Comparison of ENCODE assay signal across 14 mouse cellular contexts in genomic region chr9:22119543-22119942, GRCm38 (mm10). TPM values are rescaled to one million over a fixed set of nuclear protein-coding genes. Genes with fewer than 3 reads are reported as not detected.
DNase-seq lines count a peak whose midpoint lies in the region; ATAC-seq and TF ChIP-seq lines count a peak whose summit lies in the region.
"Had no signal": no experiment of that assay in that cellular context is flagged by ENCODE, and none has a peak within 500 bp of the region (broad histone marks: within the 10 kb centered on the region; RNA-seq: fewer than 3 reads in every experiment).

No protein-coding gene starts in this region.

- no peak for TF ChIP-seq CTCF in layer of hippocampus, adult 2 months (conservative IDR thresholded peaks at IDR 0.05)
- no peak for TF ChIP-seq CTCF in bone marrow, adult 2 months (IDR thresholded peaks at IDR 0.05; ENCODE audit: control insufficient read depth, insufficient read depth, low read length)

- no peak overlapping the region for H3K4me2 ChIP-seq in forebrain, embryonic 11.5 days (ENCODE audit: low read depth, low read length, severe bottlenecking)
- H3K4me2 ChIP-seq: lung, embryonic 14.5 days; midbrain, embryonic 11.5 days had no signal

- no peak overlapping the region for H3K4me3 ChIP-seq in layer of hippocampus, adult 2 months
- H3K4me3 ChIP-seq in bone marrow, adult 2 months (replicated peaks; ENCODE audit: control insufficient read depth, low read depth, low read length) = no peak overlapping the region
- H3K4me3 ChIP-seq in forebrain, embryonic 11.5 days (ENCODE audit: low read depth, low read length) = no peak overlapping the region
- H3K4me3 ChIP-seq: heart, embryonic 10.5 days had no signal

- ATAC-seq in megakaryocyte, adult 5-6 weeks (ENCODE audit: poor library complexity, severe bottlenecking) = peak; percentile 42
- no peak for ATAC-seq in forebrain, embryonic 11.5 days (replicated peaks; ENCODE audit: low FRiP score)
- ATAC-seq: forebrain, embryonic 16.5 days had no signal

- peaks cover 24% of the 10 kb centered on the region for H3K4me1 ChIP-seq in bone marrow, adult 2 months (ENCODE audit: control insufficient read depth, insufficient read depth, low read length)
- peaks cover 5% of the 10 kb centered on the region for H3K4me1 ChIP-seq in forebrain, embryonic 11.5 days (replicated peaks; ENCODE audit: control insufficient read depth, insufficient read depth, low read length)

- peak in 1 of 2 experiments; percentile 29 for DNase-seq in layer of hippocampus, adult 2 months (ENCODE audit: low spot score in 2 of 2)
- no peak for DNase-seq in layer of hippocampus, postnatal 25 days (ENCODE audit: extremely low spot score in 1 of 2, low spot score in 1 of 2)
- DNase-seq in Muller cell, postnatal 12 days (ENCODE audit: inconsistent ontology term) = peak; percentile 13
- DNase-seq in forebrain, embryonic 11.5 days (ENCODE audit: low spot score) = no peak
- DNase-seq in gastrocnemius, postnatal 14 days = no peak
- DNase-seq: kidney, adult 11 months; lung, embryonic 14.5 days had no signal

- H3K27ac ChIP-seq in layer of hippocampus, adult 2 months = peak overlapping the region; percentile 55; the same call in 1 of the 2 replicates
- H3K27ac ChIP-seq in bone marrow, adult 2 months (ENCODE audit: control insufficient read depth, insufficient read depth, low read depth, low read length, poor library complexity) = peak overlapping the region; percentile 15
- H3K27ac ChIP-seq in forebrain, embryonic 11.5 days (ENCODE audit: low read depth, low read length) = no peak overlapping the region
- H3K27ac ChIP-seq: heart, embryonic 10.5 days had no signal

- intact Hi-C loops in gastrocnemius, postnatal 14 days (cut with DNase I; ENCODE audit: low total_unique reads) = no loop called here

- no peak for TF ChIP-seq POLR2A in bone marrow, adult 2 months (IDR thresholded peaks at IDR 0.05; ENCODE audit: borderline replicate concordance, control insufficient read depth, low read depth, low read length)

- no peaks in the 10 kb centered on the region for H3K36me3 ChIP-seq in forebrain, embryonic 11.5 days (ENCODE audit: control insufficient read depth, insufficient read depth, low read length)

- no peaks in the 10 kb centered on the region for H3K9me3 ChIP-seq in forebrain, embryonic 11.5 days (ENCODE audit: control insufficient read depth, low read length)
- H3K9me3 ChIP-seq: heart, embryonic 10.5 days had no signal

- H3K9ac ChIP-seq in forebrain, embryonic 11.5 days (ENCODE audit: low read length) = no peak overlapping the region
- H3K9ac ChIP-seq: lung, embryonic 14.5 days had no signal

- H3K27me3 ChIP-seq in forebrain, embryonic 11.5 days (ENCODE audit: control insufficient read depth, insufficient read depth, low read length) = no peaks in the 10 kb centered on the region

- 38% methylated on average over 4 of the region's 4 CpGs for WGBS in bone marrow, adult 2 months
- WGBS in forebrain, embryonic 11.5 days = 86% methylated on average over 4 of the region's 4 CpGs

RNA-seq across cellular contexts. Expression of gene Elof1, which starts 2.6 kb away (rescaled TPM):
- 10 to 100 TPM; 54.6 to 54.8 TPM for total RNA-seq in layer of hippocampus, adult 2 months (2021)
- total RNA-seq in layer of hippocampus, postnatal 25 days (2021) = 10 to 100 TPM; 53.1 to 57.9 TPM
- polyA plus RNA-seq in bone marrow, adult 2 months (2011; ENCODE audit: insufficient read depth, insufficient read length, low replicate concordance, missing spikeins) = 39.9 and 54.1 TPM in 2 replicates
- total RNA-seq in megakaryocyte, adult 5-6 weeks (2015) = 85.2 and 95.7 TPM in 2 replicates
- 29.7 and 42.0 TPM in 2 replicates for total RNA-seq in megakaryocyte, adult 5-6 weeks (2017)
- polyA plus RNA-seq in forebrain, embryonic 11.5 days (2014; fragmentation: Nextera tagmentation; extraction: Ambion mirVana) = 205 and 233 TPM in 2 replicates
- total RNA-seq in gastrocnemius, postnatal 14 days (2021) = 10 to 100 TPM; 30.1 to 32.7 TPM

RNA-seq across cellular contexts. Expression of gene Acp5, which starts 16.0 kb away (rescaled TPM):
- under 1 TPM; 0.27 to 0.69 TPM for total RNA-seq in layer of hippocampus, adult 2 months (2021)
- total RNA-seq in layer of hippocampus, postnatal 25 days (2021) = under 1 TPM; 0.54 to 0.91 TPM
- 89.7 and 103 TPM in 2 replicates for polyA plus RNA-seq in bone marrow, adult 2 months (2011; ENCODE audit: insufficient read depth, insufficient read length, low replicate concordance, missing spikeins)
- 5.5 and 10.9 TPM in 2 replicates for total RNA-seq in megakaryocyte, adult 5-6 weeks (2015)
- 4.4 and 6.6 TPM in 2 replicates for total RNA-seq in megakaryocyte, adult 5-6 weeks (2017)
- polyA plus RNA-seq in forebrain, embryonic 11.5 days (2014; fragmentation: Nextera tagmentation; extraction: Ambion mirVana) = 17.8 and 20.7 TPM in 2 replicates
- 1 to 10 TPM in 1 of 2 experiments, under 1 TPM in 1; 0.55 to 1.1 TPM for total RNA-seq in gastrocnemius, postnatal 14 days (2021)
- polyA plus RNA-seq: forebrain, embryonic 16.5 days had no signal

RNA-seq across cellular contexts. Expression of gene Cnn1, which starts 20.5 kb away (rescaled TPM):
- 1 to 10 TPM in 1 of 2 experiments, under 1 TPM in 1; 0.44 to 1.4 TPM for total RNA-seq in layer of hippocampus, adult 2 months (2021)
- 1 to 10 TPM in 1 of 2 experiments, under 1 TPM in 1; 0.32 to 1.2 TPM for total RNA-seq in layer of hippocampus, postnatal 25 days (2021)
- polyA plus RNA-seq in bone marrow, adult 2 months (2011; ENCODE audit: insufficient read depth, insufficient read length, low replicate concordance, missing spikeins) = not detected in 2 replicates
- not detected in 2 replicates for total RNA-seq in megakaryocyte, adult 5-6 weeks (2015)
- total RNA-seq in megakaryocyte, adult 5-6 weeks (2017) = not detected in 2 replicates
- polyA plus RNA-seq in forebrain, embryonic 11.5 days (2014; fragmentation: Nextera tagmentation; extraction: Ambion mirVana) = 1.00 and 1.2 TPM in 2 replicates
- 1 to 10 TPM; 1.7 to 7.9 TPM for total RNA-seq in gastrocnemius, postnatal 14 days (2021)
- total RNA-seq: common myeloid progenitor, adult 5-6 weeks; hematopoietic stem cell, adult 5-6 weeks had no signal

RNA-seq across cellular contexts. Expression of gene Ecsit, which starts 34.3 kb away (rescaled TPM):
- total RNA-seq in layer of hippocampus, adult 2 months (2021) = 10 to 100 TPM; 44.7 to 47.2 TPM
- 10 to 100 TPM; 45.6 to 45.8 TPM for total RNA-seq in layer of hippocampus, postnatal 25 days (2021)
- polyA plus RNA-seq in bone marrow, adult 2 months (2011; ENCODE audit: insufficient read depth, insufficient read length, low replicate concordance, missing spikeins) = 10.4 and 18.7 TPM in 2 replicates
- 3.9 and 5.0 TPM in 2 replicates for total RNA-seq in megakaryocyte, adult 5-6 weeks (2015)
- 10.8 and 11.1 TPM in 2 replicates for total RNA-seq in megakaryocyte, adult 5-6 weeks (2017)
- polyA plus RNA-seq in forebrain, embryonic 11.5 days (2014; fragmentation: Nextera tagmentation; extraction: Ambion mirVana) = 34.6 and 39.6 TPM in 2 replicates
- 10 to 100 TPM; 68.5 to 72.2 TPM for total RNA-seq in gastrocnemius, postnatal 14 days (2021)

RNA-seq across cellular contexts. Expression of gene Pigyl, which starts 37.1 kb away (rescaled TPM):
- total RNA-seq in layer of hippocampus, adult 2 months (2021) = 10 to 100 TPM; 49.0 to 50.5 TPM
- 10 to 100 TPM; 48.2 to 54.3 TPM for total RNA-seq in layer of hippocampus, postnatal 25 days (2021)
- polyA plus RNA-seq in bone marrow, adult 2 months (2011; ENCODE audit: insufficient read depth, insufficient read length, low replicate concordance, missing spikeins) = 10.5 and 23.3 TPM in 2 replicates
- total RNA-seq in megakaryocyte, adult 5-6 weeks (2015) = 19.7 and 22.1 TPM in 2 replicates
- 22.8 and 24.8 TPM in 2 replicates for total RNA-seq in megakaryocyte, adult 5-6 weeks (2017)
- 59.9 and 62.5 TPM in 2 replicates for polyA plus RNA-seq in forebrain, embryonic 11.5 days (2014; fragmentation: Nextera tagmentation; extraction: Ambion mirVana)
- total RNA-seq in gastrocnemius, postnatal 14 days (2021) = 10 to 100 TPM; 29.3 to 30.3 TPM
